Mouse (Mus musculus) CH12.LX (cell line): ENCODE measurements at regions not wholly inside any gene's neighbourhood (a gene's known extent, or its start where the extent isn't known, plus 50 kb on each side); places are given as distances from the start of the nearest gene placed in this dataset.

ENCODE experiments used
- DNase-seq: peaks from one replicate; pipeline ENCODE4 v3.0.0-alpha.2; 2013; ENCODE audit errors: extremely low read depth
- H3K27ac ChIP-seq: 2 replicates; pipeline ENCODE4 v1.5.1; 2012; ENCODE audit warnings: low read depth, mild to moderate bottlenecking, control low read depth, moderate library complexity; ENCODE audit not compliant: insufficient read depth
- H3K27me3 ChIP-seq: replicated peaks from 2 replicates; pipeline ENCODE3; 2012; ENCODE audit warnings: inconsistent platforms
- H3K36me3 ChIP-seq, 2 experiments: replicated peaks in 1 of 2; 2 replicates each; pipeline versions ENCODE3 to v1.6.1; 2012; ENCODE audit warnings: inconsistent platforms in 1 of 2, low read length in 1 of 2, mild to moderate bottlenecking in 1 of 2, mixed read lengths in 1 of 2, moderate library complexity in 1 of 2; ENCODE audit not compliant: control insufficient read depth in 1 of 2, insufficient read depth in 1 of 2
- H3K4me1 ChIP-seq, 2 experiments: 2 replicates each; pipeline ENCODE4 v1.6.1; 2012; ENCODE audit warnings: inconsistent platforms in 1 of 2, moderate library complexity in 1 of 2; ENCODE audit not compliant: insufficient read depth in 2 of 2, control insufficient read depth in 1 of 2
- H3K4me2 ChIP-seq: 2 replicates; pipeline ENCODE4 v1.6.1; 2012; ENCODE audit warnings: low read depth, mild to moderate bottlenecking, control low read depth; ENCODE audit not compliant: poor library complexity, insufficient read depth, severe bottlenecking
- H3K4me3 ChIP-seq, 3 experiments: fragments of 150-350 bp in 1 of 3; sonication (generic) in 1 of 3; replicated peaks in 1 of 3; 2 replicates each; pipeline versions ENCODE3 to v1.5.1; 2011 to 2012; ENCODE audit warnings: low read depth in 2 of 3, low read length in 2 of 3, mild to moderate bottlenecking in 2 of 3, moderate library complexity in 2 of 3, control low read depth in 1 of 3, improper control_type of control experiment in 1 of 3, inconsistent platforms in 1 of 3, mixed read lengths in 1 of 3; ENCODE audit not compliant: poor library complexity in 1 of 3
- H3K79me2 ChIP-seq: replicated peaks from 2 replicates; pipeline ENCODE4 v1.6.1; 2012; ENCODE audit warnings: mild to moderate bottlenecking, moderate library complexity; ENCODE audit not compliant: control insufficient read depth, poor library complexity, insufficient read depth, severe bottlenecking; ENCODE audit errors: extremely low read depth
- H3K9ac ChIP-seq: 2 replicates; pipeline ENCODE4 v1.6.1; 2012; ENCODE audit warnings: low read depth, mild to moderate bottlenecking, control low read depth, moderate library complexity; ENCODE audit not compliant: insufficient read depth
- H3K9me3 ChIP-seq: replicated peaks from 2 replicates; pipeline ENCODE3; 2012; ENCODE audit warnings: low read length, inconsistent platforms, mixed read lengths
- BHLHE40 ChIP-seq: IDR thresholded peaks from 2 replicates; pipeline ENCODE4 v1.6.1; 2011; ENCODE audit warnings: mild to moderate bottlenecking, low read depth, low read length, improper control_type of control experiment
- CTCF ChIP-seq, 2 experiments: IDR thresholded peaks in 1 of 2; conservative IDR thresholded peaks in 1 of 2; 2 replicates each; pipeline ENCODE4 v1.5.1; 2011 to 2012; ENCODE audit warnings: low read depth in 2 of 2, low read length in 2 of 2, improper control_type of control experiment in 1 of 2, inconsistent platforms in 1 of 2, mild to moderate bottlenecking in 1 of 2, moderate library complexity in 1 of 2
- E2F4 ChIP-seq: IDR thresholded peaks from 2 replicates; pipeline ENCODE4 v1.6.1; 2011; ENCODE audit warnings: low read depth, low read length, improper control_type of control experiment; ENCODE audit not compliant: insufficient replicate concordance
- HCFC1 ChIP-seq: IDR thresholded peaks from 2 replicates; pipeline ENCODE4 v1.6.1; 2012; ENCODE audit warnings: low read depth, mild to moderate bottlenecking, inconsistent platforms, low read length, improper control_type of control experiment
- IRF4 ChIP-seq: IDR thresholded peaks from 2 replicates; pipeline ENCODE4 v1.6.1; 2014; ENCODE audit warnings: low read depth, mild to moderate bottlenecking, inconsistent platforms, low read length, improper control_type of control experiment
- JUN ChIP-seq: IDR thresholded peaks from 2 replicates; pipeline ENCODE4 v1.6.1; 2011; ENCODE audit warnings: low read depth, mild to moderate bottlenecking, low read length, improper control_type of control experiment, moderate library complexity; ENCODE audit not compliant: insufficient read depth
- JUND ChIP-seq: conservative IDR thresholded peaks from 2 replicates; pipeline ENCODE4 v1.6.1; 2011; ENCODE audit warnings: low read depth, low read length, improper control_type of control experiment
- KAT2A ChIP-seq: IDR thresholded peaks from 2 replicates; pipeline ENCODE4 v1.6.1; 2012; ENCODE audit warnings: low read length, improper control_type of control experiment, inconsistent platforms; ENCODE audit not compliant: insufficient replicate concordance
- MAFK ChIP-seq: IDR thresholded peaks from 2 replicates; pipeline ENCODE4 v1.6.1; 2011; ENCODE audit warnings: low read length, improper control_type of control experiment; ENCODE audit not compliant: insufficient replicate concordance
- MAX ChIP-seq: IDR thresholded peaks from 2 replicates; pipeline ENCODE4 v1.6.1; 2011; ENCODE audit warnings: low read length, improper control_type of control experiment
- NRF1 ChIP-seq: IDR thresholded peaks from 2 replicates; pipeline ENCODE4 v1.6.1; 2014; ENCODE audit warnings: low read depth, mild to moderate bottlenecking, inconsistent platforms, low read length, improper control_type of control experiment, moderate library complexity
- POLR2A ChIP-seq: IDR thresholded peaks from 2 replicates; pipeline ENCODE4 v1.6.1; 2011; ENCODE audit warnings: low read depth, mild to moderate bottlenecking, improper control_type of control experiment, low read length
- RCOR1 ChIP-seq: conservative IDR thresholded peaks from 2 replicates; pipeline ENCODE4 v1.6.1; 2012; ENCODE audit warnings: low read depth, mild to moderate bottlenecking, inconsistent platforms, low read length, improper control_type of control experiment
- SIN3A ChIP-seq: IDR thresholded peaks from 2 replicates; pipeline ENCODE4 v1.6.1; 2012; ENCODE audit warnings: low read length, improper control_type of control experiment, inconsistent platforms
- SMC3 ChIP-seq: IDR thresholded peaks from 2 replicates; pipeline ENCODE4 v1.6.1; 2011; ENCODE audit warnings: low read depth, low read length, improper control_type of control experiment
- TBP ChIP-seq: conservative IDR thresholded peaks from 2 replicates; pipeline ENCODE4 v1.6.1; 2011; ENCODE audit warnings: low read depth, low read length, improper control_type of control experiment
- USF1 ChIP-seq: IDR thresholded peaks from 2 replicates; pipeline ENCODE4 v1.6.1; 2014; ENCODE audit warnings: low read depth, mild to moderate bottlenecking, inconsistent platforms, low read length, improper control_type of control experiment
- ZKSCAN1 ChIP-seq: IDR thresholded peaks from 2 replicates; pipeline ENCODE4 v1.6.1; 2012; ENCODE audit warnings: low read depth, inconsistent platforms, low read length, improper control_type of control experiment, borderline replicate concordance
- dilution Hi-C: fragments of 300-500 bp; cut with MboI; formaldehyde crosslinking; loops from 2 replicates; pipeline ENCODE4 v1.14.3; 2020; ENCODE audit warnings: low sequenced_read_pairs; ENCODE audit not compliant: extremely low pct_unique_long_range_greater_than_20kb, extremely low pct_ligation_motif_present
- in situ Hi-C: fragments of 300-500 bp; cut with MboI; formaldehyde crosslinking; loops from 3 replicates; pipeline ENCODE4 v1.14.3; 2019; ENCODE audit warnings: low sequenced_read_pairs, low pct_ligation_motif_present, low pct_unique_long_range_greater_than_20kb, mixed read lengths

GRCm38 (mm10) chr1:183754500-183754899, 258.6 kb upstream of the Dusp10 start:
- TF ChIP-seq POLR2A (no peak), JUND (no peak), BHLHE40 (no peak), E2F4 (no peak), IRF4 (no peak), MAX (no peak), RCOR1 (no peak), CTCF (conservative IDR thresholded peaks at IDR 0.05 in 1 of 2, IDR thresholded peaks at IDR 0.05 in 1 of 2; ENCODE audit: low read depth in 2 of 2, low read length in 2 of 2) (no peak), SMC3 (no peak)
- Histone ChIP-seq H3K4me1 (no peaks in the 10 kb centered on the region), H3K4me3 (no peak overlapping the region), H3K9me3 (no peaks in the 10 kb centered on the region), H3K36me3 (no peaks in the 10 kb centered on the region), H3K4me2 (no peak overlapping the region), H3K27ac (no peak overlapping the region), H3K79me2 (no peaks in the 10 kb centered on the region), H3K27me3 (peaks cover 2% of the 10 kb centered on the region), H3K9ac (no peak overlapping the region)
- DNase-seq = no peak
- in situ Hi-C loops (no loop called here), dilution Hi-C loops (no loop called here)

GRCm38 (mm10) chr1:183756716-183757115, 256.4 kb upstream of the Dusp10 start:
- Histone ChIP-seq H3K4me3 (no peak overlapping the region), H3K36me3 (no peaks in the 10 kb centered on the region), H3K9me3 (no peaks in the 10 kb centered on the region), H3K79me2 (no peaks in the 10 kb centered on the region), H3K27me3 (no peaks in the 10 kb centered on the region), H3K9ac (no peak overlapping the region), H3K27ac (no peak overlapping the region), H3K4me1 (no peaks in the 10 kb centered on the region), H3K4me2 (no peak overlapping the region)
- in situ Hi-C loops (no loop called here), dilution Hi-C loops (no loop called here)
- no peak for DNase-seq
- TF ChIP-seq JUN = no peak

- DNase-seq = no peak
- Histone ChIP-seq H3K9ac (no peak overlapping the region), H3K36me3 (no peaks in the 10 kb centered on the region), H3K4me1 (no peaks in the 10 kb centered on the region), H3K9me3 (no peaks in the 10 kb centered on the region), H3K4me3 (no peak overlapping the region), H3K27ac (no peak overlapping the region), H3K79me2 (no peaks in the 10 kb centered on the region), H3K4me2 (no peak overlapping the region), H3K27me3 (no peaks in the 10 kb centered on the region)
- TF ChIP-seq MAFK (no peak), TBP (no peak), KAT2A (no peak), POLR2A (no peak), MAX (no peak), BHLHE40 (no peak), HCFC1 (no peak), USF1 (no peak), JUN (no peak), SIN3A (no peak), RCOR1 (no peak), NRF1 (no peak), ZKSCAN1 (no peak)
- dilution Hi-C loops = no loop called here
- in situ Hi-C loops = no loop called here
These were observed 249.0 kb upstream of the Dusp10 start for GRCm38 (mm10) chr1:183763864-183764726.
